Mouse (Mus musculus): Measurements from ENCODE around the gene 2010109A12Rik.

2010109A12Rik gene

DNA sequence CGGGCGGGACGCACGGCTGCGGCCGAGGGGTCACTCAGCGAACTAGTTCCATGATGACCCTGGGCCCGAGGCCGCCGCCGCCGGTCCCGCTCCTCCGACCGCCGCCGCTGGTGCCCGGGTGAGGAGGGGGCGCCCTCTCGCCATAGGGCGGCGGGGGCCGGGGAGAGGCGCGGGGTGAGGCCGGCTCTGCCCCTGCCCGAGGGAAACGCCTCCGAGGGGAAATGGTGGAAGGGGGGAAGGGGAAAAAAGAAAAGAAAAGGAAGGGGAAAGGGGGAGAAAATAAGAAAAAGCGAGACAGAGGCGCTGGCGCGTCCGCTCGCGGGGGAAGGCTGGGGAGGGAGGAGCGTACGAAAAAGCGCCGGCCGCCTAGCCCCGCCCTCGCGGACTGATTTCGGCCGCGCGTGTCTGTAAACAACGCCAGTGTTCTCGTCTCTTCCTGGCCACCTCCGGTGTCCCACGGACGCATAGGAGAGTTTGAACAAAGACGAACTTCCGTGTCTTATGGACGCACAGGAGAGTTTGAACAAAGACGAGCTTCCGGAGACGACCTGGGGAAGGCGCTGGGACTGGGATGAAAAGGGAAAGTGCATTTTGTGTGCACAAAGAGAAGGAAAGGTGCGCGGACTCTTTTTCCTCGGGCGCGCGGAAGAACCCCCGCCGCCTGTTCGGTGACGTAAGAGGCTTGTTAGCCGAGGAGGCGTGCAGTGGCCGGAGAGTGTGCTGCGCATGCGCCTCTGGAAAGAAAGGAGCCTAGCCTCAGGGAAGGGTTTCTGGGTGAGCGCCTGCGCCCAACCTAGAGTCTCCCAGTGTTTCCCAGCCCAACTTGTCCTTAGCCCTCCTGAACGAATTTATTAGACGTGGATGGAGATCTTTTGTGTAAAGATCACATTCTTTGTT lies at the start of gene 2010109A12Rik, which contains the start of gene Ccni:
Gene 2010109A12Rik (plus strand): TSS at position 410 of the 897 bp plus-strand sequence.
Gene Ccni (minus strand): TSS at position 387 of the 897 bp plus-strand sequence.
- peak; percentile 96 for DNase-seq

DNA sequence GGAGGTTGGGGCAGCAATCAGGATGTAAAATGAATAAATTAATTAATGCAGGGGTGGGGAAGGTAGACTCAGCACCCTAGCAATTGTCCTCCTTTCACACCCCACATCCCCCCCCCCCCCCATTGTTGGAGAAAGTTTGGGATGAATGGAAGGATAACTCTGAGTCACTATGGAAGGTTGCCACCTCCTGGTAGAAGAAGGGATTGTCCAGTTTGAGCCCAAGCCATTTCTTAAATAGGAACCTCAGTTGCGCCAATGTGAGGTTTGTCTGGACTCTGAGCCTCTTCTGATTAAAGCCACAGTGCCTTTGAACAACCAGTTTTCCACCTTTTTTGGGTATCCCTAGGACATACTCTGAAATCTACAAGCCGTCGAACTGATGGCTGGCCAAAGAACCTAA lies 42.8 kb upstream of the 2010109A12Rik start:
- peak; percentile 12 for DNase-seq

DNA sequence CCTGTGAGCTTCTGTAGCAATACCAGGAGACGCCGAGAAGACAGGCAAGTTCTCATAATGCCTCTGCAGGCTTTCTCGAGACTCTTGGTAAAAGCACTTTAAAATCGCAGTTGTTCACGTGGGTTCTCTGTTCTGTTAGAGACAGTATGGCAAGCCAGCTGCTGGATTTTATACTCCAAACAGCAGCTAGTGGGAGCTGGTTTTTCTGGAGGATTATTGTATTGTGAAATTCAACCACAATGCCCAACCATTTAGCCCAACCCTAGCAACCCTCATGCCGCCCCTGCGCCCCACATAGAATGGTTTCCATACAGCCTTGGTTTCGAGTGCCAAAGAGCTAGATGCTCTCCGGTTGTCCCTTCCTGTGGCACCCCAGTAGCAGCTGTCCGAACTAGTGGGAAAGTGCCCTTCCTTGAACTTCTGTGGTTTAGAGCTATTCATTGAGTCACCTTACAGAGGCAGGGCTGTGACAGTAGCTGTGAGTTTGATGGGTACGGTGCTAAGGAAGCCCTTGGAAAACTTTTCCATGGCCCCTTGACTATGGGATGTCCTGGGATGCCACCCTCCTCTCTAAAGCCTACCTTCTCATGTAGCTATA lies 38.3 kb upstream of the 2010109A12Rik start:
- no peak for DNase-seq

DNA sequence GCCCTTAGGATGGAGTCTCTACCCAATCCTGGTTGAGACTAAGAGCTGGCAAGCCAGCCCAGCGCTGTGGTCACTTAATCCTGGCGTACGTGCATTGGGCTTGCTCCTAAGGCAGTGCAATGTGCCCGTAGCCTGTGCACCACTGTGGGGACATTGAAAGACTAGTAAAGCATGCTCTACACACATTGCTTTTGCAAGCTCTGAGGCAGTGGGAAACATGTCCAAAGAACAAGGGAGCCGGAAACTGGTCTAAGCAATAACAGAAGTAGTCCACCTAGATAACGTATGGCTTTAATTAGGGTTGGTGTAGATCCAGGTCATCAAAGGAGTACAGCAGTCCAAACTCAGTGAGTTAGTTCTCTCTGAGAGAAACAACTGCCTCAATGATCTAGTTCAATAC lies 37.7 kb upstream of the 2010109A12Rik start:
- no peak for DNase-seq

DNA sequence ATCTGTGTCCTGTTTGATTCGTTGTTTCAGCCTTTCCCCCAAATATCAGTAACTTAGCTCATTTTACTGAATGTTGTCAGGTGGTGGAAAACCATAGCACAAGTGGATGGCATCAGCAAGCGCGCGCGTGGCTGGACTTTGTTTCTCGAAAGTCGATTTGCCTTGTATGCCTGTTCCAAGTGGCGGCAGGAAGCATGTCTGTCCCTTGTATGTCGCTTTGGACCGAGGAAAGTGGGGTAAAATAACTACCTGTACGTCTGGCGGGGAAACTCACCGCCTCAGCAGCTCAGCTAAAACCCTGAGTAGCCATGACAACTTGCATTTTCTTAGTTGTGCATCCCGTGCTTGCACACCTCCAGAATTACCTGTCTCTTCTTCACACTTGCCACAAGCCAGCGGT lies 34.9 kb upstream of the 2010109A12Rik start:
- no peak for DNase-seq

DNA sequence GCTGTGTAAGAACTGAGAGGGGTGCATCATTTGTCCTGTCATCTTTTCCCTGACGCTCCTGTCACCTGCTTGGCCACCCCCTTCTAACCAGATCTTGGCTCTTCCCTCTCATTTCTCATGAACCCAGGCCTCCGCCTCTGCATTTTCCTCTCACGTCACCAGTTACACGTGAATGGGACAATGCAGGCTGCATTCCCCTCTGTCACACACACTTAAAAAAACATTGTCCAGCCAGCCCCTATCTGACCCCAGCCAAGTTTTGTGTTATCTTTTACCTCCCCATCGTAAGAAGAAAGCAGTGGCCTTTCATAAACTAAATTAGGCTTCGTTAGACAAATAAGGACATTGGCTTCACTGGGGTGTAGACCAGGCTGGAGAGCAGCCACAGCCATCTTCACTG lies 33.8 kb upstream of the 2010109A12Rik start:
- no peak for DNase-seq

DNA sequence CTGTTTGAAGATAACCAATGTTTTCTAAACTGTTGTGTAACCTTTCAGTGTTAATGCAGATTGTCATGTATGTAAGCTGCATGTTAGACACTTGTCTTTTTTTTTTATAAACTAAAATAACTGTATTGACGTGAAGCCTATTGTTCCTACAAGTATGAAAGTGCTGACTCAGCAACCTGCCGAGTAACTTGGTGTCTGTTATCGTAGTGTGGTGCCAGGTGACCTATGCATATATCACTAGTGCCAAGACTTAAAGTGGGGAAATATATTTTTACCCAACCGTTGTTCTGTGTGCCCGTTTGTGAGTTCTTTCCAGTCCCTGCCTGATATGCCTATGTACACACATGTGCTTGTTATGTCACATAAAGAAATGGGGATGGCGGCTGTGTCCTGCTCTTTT lies 31.6 kb upstream of the 2010109A12Rik start:
- no peak for DNase-seq

DNA sequence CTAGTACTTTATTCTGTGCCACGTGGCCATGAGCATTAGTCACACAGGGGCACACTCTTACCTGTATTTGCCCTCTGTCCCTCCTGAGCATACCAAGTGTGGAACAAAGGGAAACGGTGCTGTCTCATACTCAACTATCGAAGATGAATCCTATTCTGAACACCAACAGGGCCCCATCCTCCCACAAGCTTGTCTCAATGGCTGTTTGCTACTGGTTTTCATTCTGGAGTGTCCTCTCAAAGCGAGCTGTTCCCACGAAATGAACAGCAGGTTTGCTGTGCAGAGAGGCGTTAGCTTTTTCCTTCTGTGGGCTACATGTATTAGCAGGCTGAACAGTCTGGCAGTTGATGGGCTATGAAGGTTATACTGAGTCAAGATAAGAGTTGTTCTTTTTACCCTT lies 27.7 kb upstream of the 2010109A12Rik start:
- no peak for DNase-seq

DNA sequence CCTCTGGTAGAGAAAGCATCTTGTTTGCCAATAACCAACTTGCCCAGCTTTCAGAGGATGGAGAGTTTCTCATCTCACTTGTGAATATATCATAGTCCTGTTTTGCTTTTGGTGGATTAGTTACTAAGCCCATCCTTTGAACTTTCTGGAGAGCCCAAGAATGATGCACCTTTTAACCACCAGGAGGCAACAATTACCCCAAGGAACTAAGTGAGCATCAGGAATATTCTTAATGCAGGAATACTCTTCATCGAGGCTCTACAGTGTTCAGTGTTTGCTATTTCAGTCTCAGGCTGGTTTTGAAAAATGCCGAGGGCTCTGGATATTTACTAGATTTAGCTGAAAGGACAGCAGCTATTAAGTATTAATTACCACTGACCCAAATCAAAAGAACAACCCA lies 26.1 kb upstream of the 2010109A12Rik start:
- peak; percentile 21 for DNase-seq

DNA sequence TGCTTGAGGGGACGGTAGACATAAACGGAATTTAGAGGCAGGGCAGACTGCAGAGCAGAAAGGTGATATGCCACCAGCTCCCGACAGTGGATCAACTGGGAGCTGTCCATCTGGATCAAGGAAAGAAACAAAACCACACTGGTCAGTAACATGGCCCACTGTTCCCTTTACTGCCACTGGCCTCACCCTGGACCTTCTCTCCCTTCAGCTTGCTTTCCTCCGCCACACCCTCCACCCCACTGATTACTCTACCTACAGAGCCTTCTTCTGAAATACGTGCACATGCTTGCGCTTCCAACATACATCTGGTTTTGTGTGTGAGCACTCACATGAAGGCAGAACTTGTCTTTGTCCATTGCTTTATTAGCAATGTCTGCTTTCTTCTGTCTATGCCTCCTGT lies 23.0 kb upstream of the 2010109A12Rik start:
- DNase-seq, result no peak

DNA sequence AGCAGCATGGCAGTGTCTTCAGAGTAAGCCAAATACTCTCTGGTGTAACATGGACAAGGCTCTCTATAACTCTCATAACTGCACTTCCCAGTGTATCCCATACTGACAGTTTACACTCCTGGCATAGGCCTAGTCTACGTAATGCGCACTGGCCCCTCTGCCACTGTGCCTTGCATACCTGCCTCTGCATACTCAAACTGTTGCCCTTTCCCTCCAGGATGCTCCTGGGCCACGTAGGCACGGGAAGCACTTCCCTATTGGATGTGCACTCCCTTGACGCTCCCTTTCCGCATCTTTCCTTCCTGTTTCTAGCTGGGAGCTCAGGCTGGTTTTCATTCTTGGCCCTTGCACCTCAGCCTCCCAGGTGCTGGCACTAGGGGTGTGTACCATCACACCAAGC lies 21.8 kb upstream of the 2010109A12Rik start:
- no peak for DNase-seq

DNA sequence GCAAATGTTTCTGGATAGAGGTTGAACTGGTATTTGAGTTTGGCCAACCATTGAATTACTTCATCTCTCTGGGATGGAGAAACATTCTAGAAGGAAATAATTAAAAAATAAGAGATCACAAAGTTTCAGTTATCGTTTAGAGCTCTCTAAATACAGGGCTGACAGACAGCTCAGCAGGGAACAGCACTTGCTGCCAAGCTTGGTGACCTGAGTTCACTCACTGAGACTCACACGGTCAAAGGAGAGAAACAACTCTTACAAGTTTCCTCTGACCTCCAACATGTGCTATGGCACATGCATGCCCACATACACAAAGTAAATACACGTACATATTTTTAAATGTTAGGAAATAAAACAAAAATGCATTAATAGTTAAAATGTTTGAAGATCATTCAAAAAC lies 16.7 kb upstream of the 2010109A12Rik start:
- DNase-seq, result no peak

DNA sequence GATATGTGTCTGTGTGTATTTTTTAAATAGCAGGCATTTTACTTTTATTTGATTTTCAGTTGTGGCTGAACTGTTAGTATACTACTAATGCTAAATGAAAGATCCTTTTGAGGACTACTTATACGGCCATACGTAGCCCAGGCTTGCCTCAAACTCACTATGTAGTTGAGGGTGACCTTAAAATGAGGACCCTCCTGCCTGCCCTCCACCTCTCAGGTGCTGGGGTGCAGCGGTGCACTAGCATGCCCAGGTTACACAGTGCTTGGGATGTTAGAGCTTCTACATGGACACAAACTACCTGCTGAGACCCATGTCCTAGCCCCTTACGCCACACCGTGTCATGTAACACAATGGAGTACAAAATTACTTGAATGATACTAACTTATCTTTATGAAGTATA lies 15.9 kb upstream of the 2010109A12Rik start:
- no peak for DNase-seq

DNA sequence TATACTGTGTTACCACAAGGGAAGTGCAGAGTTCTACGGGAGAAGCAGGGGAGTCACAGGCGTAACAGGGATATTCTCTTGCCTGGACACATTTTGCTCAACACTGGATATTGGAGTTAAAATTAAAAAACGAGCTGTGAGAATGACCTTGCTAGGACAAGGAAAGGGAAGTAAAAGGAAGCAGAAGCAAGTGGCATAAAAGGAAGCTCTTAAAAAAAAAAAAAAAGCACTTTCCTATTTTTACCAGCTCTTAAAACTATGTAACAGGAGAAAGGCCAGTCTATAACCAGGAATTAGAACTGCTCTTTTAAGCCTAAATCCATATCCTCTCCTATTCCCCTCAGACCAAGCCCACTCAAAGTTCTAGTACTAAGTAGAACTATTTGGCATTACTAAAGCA lies 8.1 kb upstream of the 2010109A12Rik start:
- DNase-seq, result no peak

DNA sequence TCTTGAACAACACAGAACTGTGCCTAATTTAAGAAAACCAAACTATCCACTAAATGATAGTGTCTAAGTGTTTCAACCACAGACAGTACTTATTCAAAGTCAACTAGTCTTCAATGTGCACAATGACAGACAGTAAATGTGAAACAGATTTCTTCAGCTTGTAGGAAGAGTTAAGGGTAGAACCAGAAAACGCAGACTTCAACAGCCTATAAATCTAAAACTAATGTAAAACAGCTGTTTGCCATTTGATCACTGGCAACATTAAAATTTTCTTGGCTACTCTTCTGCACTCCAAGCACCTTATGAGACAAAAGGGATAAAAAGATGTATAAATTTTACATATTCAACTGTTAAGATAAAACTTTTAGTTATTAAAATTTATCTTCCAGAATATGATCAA lies 5.1 kb upstream of the 2010109A12Rik start:
- no peak for DNase-seq

DNA sequence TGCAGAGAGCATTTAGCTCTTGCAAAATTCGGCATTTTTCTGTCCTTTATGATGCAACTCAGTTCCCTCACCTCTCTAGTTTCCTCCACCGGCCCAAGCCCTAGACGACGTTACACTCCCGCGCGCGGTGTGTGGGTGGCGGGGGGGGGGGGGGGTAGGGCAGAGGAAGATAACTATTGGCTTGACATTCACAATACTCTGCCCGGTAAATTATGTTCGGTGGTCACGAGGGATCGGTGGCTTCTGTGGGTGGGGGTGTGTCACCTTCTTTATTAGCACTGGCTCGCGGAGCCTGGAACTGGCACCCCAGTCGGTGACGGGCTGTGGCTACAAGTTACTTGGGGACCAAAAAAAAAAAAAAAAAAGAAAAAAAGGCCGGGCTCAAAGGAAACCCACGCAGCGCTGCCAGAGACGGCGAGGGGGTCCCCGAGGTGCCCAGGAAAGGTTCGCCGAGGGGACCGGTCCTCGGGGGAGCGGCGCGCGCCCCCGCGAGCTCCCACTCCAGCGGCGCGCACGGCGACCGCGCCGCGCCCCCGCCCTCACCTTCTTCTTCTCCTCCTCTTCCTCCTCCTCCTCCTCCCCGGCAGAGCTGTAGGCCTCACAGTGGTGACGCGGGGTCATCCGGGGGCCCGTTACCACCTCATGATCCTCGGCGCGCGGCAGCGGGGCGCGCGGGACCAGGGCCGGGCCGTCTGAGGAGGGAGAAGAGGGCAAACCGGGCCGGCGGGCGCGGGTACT lies 778 bp upstream of the 2010109A12Rik start:
- DNase-seq, result peak; percentile 80

DNA sequence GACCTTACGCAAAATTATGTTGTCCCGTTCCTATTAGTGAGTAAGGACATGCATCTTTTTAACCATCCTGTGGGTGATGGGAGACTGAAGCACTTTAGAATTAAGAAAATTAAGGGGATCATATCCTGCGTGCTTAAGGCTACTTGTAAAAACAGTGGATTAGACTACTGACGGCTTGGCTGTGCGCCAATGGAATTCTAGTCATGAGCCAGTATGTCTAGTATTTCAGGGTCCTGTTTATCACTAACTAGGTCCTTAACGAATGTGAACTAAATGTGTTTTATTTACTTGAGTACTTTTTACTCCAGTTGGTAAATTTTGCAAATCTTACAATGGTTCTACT lies 659 bp downstream of the 2010109A12Rik start:
- DNase-seq, result no peak

DNA sequence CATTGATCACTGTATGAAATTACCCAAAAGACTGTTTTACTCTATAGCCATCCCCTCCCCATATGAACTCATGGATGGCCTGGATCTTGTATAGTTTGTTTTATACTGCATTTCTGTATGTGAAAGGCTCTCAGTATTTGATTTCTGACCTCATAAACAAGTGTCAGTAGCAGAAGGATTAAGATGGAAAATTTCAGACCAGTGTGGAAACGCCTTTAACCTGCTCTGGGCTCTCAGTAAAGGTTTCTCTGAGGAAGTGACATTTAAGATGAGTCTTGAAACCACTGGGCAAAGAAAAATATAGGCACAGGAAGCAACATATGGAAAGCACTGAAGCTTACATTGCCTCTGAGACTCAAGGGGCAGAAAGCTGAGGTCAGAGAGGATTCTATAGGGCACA lies 1.2 kb downstream of the 2010109A12Rik start:
- no peak for DNase-seq

DNA sequence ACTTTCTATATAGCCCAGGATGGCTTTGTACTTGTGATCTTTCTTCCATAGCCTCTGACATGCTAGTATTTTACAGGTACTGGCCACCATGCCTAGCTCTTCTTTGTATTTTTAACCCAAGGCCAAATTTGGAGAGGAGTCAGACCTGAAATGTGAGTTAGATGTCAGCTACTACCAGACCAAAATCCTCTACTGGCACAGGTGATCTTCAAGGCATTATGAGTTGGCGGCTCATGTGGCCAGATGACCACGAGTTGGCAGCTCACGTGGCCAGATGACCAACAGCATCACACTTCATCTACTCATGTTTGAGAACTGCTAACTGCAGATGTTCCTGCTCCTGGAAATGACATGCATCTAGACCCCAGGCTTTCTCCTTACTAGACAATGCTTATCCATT lies 12.1 kb downstream of the 2010109A12Rik start:
- DNase-seq, result no peak

DNA sequence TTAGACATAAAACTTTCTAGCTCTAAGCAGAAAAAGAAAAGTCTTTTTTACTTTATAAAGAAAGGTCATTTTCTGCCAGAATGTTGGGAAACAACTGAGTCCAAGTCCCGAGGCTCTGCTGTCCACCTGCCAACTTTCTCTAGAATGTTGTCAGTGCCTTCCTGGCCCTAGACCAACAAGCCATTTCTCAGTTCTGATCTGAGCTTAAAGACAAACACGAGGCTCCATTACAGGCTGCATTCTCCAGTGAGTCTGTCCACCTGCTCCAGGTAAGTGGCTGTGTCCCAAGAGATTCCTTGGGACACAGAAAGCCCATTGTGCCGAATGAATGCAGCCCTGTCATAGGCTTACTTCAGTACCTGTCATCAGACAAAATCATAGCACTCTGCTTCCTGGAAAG lies 15.3 kb downstream of the 2010109A12Rik start:
- no peak for DNase-seq

DNA sequence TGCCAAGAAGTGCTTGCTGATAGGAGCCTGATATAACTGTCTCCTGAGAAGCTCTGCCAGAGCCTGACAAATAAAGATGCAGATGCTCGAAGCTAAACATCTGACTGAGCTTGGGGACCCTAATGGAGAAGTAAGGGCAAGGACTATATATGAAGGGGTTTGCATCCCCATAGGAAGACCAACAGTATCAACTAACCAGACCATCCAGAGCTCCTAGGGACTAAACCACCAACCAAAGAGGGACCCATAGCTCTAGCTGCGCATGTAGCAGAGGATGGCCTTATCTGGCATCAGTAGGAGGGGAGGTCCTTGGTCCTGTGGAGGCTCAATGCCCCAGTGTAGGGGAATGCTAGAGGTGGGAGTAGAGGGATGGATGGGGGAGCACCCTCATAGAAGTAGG lies 18.2 kb downstream of the 2010109A12Rik start:
- DNase-seq, result no peak

DNA sequence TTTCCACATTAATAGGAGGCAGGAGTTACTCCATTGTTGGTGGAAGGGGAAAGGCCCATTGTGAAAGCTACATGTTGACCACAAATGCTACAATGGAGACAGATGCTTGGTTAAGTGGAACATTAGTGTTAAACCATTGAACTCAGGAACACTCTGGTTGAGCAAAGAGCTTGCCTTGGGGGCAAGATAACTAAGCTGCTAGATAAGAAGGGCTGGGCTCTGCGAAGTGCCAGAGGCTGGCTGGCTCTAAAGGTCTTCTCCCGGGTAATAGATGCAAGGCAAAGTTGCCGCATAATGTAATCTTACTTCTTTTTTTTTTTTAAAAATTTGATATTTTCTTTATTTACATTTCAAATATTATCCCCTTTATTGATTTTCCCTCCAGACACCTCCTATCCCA lies 20.8 kb downstream of the 2010109A12Rik start:
- no peak for DNase-seq

DNA sequence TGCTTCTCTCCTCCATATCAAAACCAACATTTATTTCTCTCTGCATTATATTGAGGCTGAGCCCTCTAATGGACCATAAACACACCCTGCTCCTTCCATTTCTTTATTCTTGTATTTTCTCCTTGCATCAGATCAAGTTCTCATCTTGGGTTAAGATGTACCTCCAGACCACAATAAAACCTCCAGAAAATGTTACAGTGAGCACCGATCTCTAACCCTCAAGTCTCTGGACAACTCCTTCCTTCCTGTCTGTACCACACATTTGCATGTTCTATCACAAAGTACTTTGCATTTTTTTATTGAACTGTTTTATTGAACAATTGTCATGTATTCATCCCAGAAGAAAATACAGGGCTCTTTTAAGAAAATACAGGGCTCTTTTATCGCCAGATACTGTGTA lies 23.2 kb downstream of the 2010109A12Rik start:
- DNase-seq, result no peak

DNA sequence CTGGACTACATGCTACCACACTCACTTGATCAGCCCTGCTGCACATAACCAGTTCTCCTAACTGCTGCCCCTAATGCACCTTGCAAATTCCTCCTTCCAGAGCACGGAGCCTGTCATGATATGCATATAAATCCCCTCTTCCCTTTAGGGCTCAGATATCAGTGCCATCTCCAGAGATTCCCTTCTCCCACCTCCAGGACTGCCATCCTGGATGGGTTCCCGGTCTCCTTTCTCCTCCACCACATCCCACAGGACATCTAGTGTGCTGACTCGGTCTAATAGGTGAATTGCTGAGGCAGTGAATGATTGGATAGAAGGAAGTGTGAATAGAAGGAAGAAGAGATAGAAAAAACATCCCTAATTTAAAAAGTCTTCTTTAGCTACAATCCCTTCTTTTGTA lies 25.4 kb downstream of the 2010109A12Rik start:
- no peak for DNase-seq
